Mouse (Mus musculus) erythroblast, embryonic 14.5 days (primary cell): ENCODE data around the gene Usp20. TPM values are rescaled to one million over a fixed set of nuclear protein-coding genes. Genes with fewer than 3 reads are reported as not detected.

Source experiments
- H3K27me3 ChIP-seq: 2 replicates; pipeline ENCODE4 v1.6.1; 2012; ENCODE audit warnings: inconsistent platforms; ENCODE audit not compliant: control insufficient read depth
- H3K36me3 ChIP-seq: 2 replicates; pipeline ENCODE4 v1.6.1; 2012; ENCODE audit warnings: mild to moderate bottlenecking, inconsistent platforms; ENCODE audit not compliant: control insufficient read depth
- H3K4me1 ChIP-seq: 2 replicates; pipeline ENCODE4 v1.6.1; 2012; ENCODE audit warnings: inconsistent platforms; ENCODE audit not compliant: control insufficient read depth
- H3K4me3 ChIP-seq: replicated peaks from 2 replicates; pipeline ENCODE3; 2012; ENCODE audit warnings: moderate library complexity, mild to moderate bottlenecking, inconsistent platforms
- H3K9me3 ChIP-seq: 2 replicates; pipeline ENCODE4 v1.6.1; 2012; ENCODE audit warnings: low read length, inconsistent platforms, mixed read lengths; ENCODE audit not compliant: control insufficient read depth
- GATA1 ChIP-seq: IDR thresholded peaks from 2 replicates; pipeline ENCODE4 v1.6.1; 2012; ENCODE audit warnings: low read length, inconsistent platforms, mixed read lengths
- TAL1 ChIP-seq: IDR thresholded peaks from 3 replicates; pipeline ENCODE4 v1.6.1; 2012; ENCODE audit warnings: low read length, inconsistent platforms, mixed read lengths
- polyA plus RNA-seq: library from polyadenylated mRNA; stranded (reverse); fragments of >175 nt; gene quantifications from 2 replicates; pipeline ENCODE4 v1.2.3, GENCODE M21; 2012

Gene Usp20
- polyA plus RNA-seq, 1 experiment, result 0.32 TPM

DNA sequence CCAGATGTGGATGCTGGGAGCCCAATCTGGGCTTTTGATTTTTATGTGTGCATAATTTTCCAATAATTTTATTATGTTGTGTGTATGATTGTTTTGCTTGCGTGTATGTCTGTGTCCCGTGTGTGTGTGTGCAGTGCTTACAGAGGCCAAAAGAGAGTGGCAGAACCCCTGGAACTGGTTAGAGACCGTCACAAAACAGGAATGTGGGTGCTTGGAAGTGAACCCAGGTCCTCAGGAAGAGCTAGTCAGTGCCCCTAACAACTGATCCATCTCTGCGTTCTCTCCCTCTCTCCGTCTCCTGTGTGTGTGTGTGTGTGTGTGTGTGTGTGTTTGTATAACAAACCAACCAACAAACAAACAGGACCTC is 29.6 kb upstream of the Usp20 start:
- Histone ChIP-seq H3K9me3 (0 out of 2 replicates have a peak, but pooled peaks cover 2% of the 10 kb centered on the region), H3K27me3 (peaks cover 2% of the 10 kb centered on the region; the same call in 1 of the 2 replicates), H3K4me1 (peaks cover 44% of the 10 kb centered on the region), H3K4me3 (peak overlapping the region; percentile 70), H3K36me3 (peaks cover 34% of the 10 kb centered on the region)
- TF ChIP-seq GATA1 (no peak), TAL1 (no peak)

DNA sequence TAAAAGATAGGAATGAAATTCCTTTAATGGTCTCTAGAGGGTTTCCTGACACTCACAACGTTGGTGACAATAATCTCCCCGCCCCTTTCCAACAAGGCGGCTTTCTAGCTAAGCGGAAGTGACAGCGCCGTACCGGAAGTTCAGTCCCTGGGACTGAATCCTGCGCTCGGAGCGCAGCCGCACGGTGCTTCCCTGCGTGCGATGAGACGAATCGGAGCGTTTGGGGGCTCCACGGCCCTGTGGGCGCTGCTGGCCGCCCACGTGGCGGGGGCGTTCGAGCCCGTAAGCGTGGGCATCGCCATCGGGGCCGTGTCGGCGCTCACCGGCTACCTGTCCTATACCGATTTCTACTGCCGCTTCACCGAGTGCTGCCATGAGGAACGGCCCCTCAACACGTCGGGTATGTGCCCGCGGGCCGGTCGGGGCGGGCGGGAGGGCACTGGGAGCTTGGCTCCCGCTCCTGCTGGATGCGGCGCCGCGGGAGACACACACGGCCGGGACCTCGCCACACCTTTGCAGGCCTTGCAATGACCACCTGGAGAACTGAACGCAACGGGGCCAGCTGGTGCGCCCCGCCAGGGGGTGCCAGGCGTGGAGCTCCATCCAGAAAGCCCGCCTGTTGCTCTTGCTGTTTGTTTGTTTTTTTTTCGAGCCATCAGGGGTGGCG is 29.1 kb upstream of the Usp20 start, which contains the start of gene Tor1b:
Tor1b (plus strand) TSS at position 136 of the 667 bp plus-strand sequence.
- no peak for TF ChIP-seq GATA1
- no peak for TF ChIP-seq TAL1
- Histone ChIP-seq H3K4me3 (peak within 1 kb of the TSS; percentile 70), H3K4me1 (peaks cover 44% of the 10 kb centered on the region), H3K36me3 (peaks cover 39% of the 10 kb centered on the region), H3K9me3 (0 out of 2 replicates have a peak, but pooled peaks cover 2% of the 10 kb centered on the region), H3K27me3 (no peaks in the 10 kb centered on the region)

GRCm38 (mm10) chr2:30954797-30955196 is 27.3 kb upstream of the Usp20 start:
- Histone ChIP-seq H3K9me3 (no peaks in the 10 kb centered on the region), H3K4me3 (peak overlapping the region; percentile 70), H3K27me3 (no peaks in the 10 kb centered on the region), H3K36me3 (peaks cover 58% of the 10 kb centered on the region), H3K4me1 (peaks cover 46% of the 10 kb centered on the region)
- TF ChIP-seq GATA1 (no peak), TAL1 (no peak)

- Histone ChIP-seq H3K9me3 (no peaks in the 10 kb centered on the region), H3K36me3 (peaks cover 85% of the 10 kb centered on the region), H3K4me3 (no peak overlapping the region), H3K27me3 (no peaks in the 10 kb centered on the region), H3K4me1 (peaks cover 41% of the 10 kb centered on the region)
- TF ChIP-seq TAL1, result no peak
- TF ChIP-seq GATA1, result no peak
Observed at GRCm38 (mm10) chr2:30957511-30957910, 24.6 kb upstream of the Usp20 start.

GRCm38 (mm10) chr2:30958726-30959125 is 23.4 kb upstream of the Usp20 start:
- peaks cover 34% of the 10 kb centered on the region for H3K4me1 ChIP-seq
- no peak for TF ChIP-seq TAL1
- no peak for TF ChIP-seq GATA1

DNA sequence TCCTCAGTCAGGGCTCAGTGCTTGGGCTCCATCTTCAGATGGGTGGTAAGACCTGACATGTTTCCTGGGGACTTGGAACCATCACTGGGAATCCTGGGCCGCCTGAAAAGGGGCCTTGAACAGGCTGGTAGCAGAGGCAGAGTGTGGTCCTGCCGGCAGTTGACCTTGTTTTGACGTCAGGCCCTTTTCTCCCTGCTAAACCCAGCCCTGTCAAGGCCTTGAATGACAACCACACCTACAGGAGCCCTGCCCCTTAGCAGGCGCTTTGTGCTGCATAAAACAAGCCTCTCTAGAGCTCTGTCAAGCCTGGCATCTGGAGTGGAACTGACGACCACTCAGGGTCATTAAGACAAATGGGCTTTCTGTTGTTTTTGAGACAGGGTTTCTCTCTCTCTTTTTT is 22.2 kb upstream of the Usp20 start:
- H3K9me3 ChIP-seq, result no peaks in the 10 kb centered on the region
- H3K4me3 ChIP-seq, result no peak overlapping the region
- H3K4me1 ChIP-seq, result peaks cover 25% of the 10 kb centered on the region
- H3K27me3 ChIP-seq, result no peaks in the 10 kb centered on the region
- peaks cover 100% of the 10 kb centered on the region for H3K36me3 ChIP-seq
- TF ChIP-seq TAL1 (no peak), GATA1 (no peak)

More at GRCm38 (mm10) chr2:30958726-30959125, 23.4 kb upstream of the Usp20 start:
- Histone ChIP-seq H3K27me3 (no peaks in the 10 kb centered on the region), H3K9me3 (no peaks in the 10 kb centered on the region), H3K4me3 (no peak overlapping the region), H3K36me3 (peaks cover 97% of the 10 kb centered on the region)

DNA sequence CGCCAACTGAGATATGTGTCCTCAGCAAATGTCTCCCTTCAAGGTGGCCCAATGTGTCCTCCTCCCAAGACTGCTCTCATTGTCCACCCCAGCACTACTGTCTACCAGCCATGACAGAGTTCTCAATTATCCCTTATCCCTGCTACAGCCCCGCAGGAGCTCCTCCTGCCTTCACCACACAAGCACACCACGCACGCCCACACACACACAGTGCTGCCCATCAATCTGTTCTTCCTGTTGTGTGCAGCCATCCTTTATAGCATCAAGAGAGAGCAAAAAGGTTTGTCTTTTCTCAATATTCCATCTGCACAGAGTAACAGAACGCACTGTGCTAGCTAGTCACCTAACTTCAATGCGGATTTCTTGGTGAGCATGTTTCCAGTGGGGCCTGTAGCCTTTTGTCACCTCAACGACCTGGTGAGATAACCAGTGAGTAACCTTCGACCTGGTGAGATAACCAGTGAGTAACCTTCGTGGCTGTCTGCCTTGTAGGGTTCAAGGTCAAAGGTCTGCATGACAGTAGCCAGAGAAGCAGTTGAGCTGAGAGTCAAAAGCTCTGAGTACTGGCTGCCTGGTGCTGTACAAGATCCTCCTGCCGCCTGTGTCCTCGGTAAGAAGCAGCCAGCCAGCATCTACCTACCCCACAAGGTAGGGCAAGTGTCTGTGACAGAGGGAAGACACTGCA is 19.4 kb upstream of the Usp20 start:
- peaks cover 87% of the 10 kb centered on the region for H3K36me3 ChIP-seq
- TF ChIP-seq TAL1 (no peak), GATA1 (no peak)
- H3K9me3 ChIP-seq, result no peaks in the 10 kb centered on the region
- H3K4me1 ChIP-seq, result peaks cover 31% of the 10 kb centered on the region
- H3K27me3 ChIP-seq, result no peaks in the 10 kb centered on the region
- H3K4me3 ChIP-seq, result no peak overlapping the region

- no peaks in the 10 kb centered on the region for H3K27me3 ChIP-seq
- H3K9me3 ChIP-seq, result no peaks in the 10 kb centered on the region
- no peak overlapping the region for H3K4me3 ChIP-seq
- TF ChIP-seq TAL1, result no peak
- no peak for TF ChIP-seq GATA1
- H3K4me1 ChIP-seq, result peaks cover 35% of the 10 kb centered on the region
- H3K36me3 ChIP-seq, result peaks cover 62% of the 10 kb centered on the region
Observed at GRCm38 (mm10) chr2:30965627-30966026, 16.5 kb upstream of the Usp20 start.

- Histone ChIP-seq H3K4me1 (peaks cover 35% of the 10 kb centered on the region), H3K27me3 (no peaks in the 10 kb centered on the region), H3K36me3 (peaks cover 57% of the 10 kb centered on the region), H3K9me3 (no peaks in the 10 kb centered on the region), H3K4me3 (peak overlapping the region; percentile 79)
- TF ChIP-seq GATA1 (no peak), TAL1 (no peak)
Observed at GRCm38 (mm10) chr2:30966826-30967225, 15.3 kb upstream of the Usp20 start.
